Mouse (Mus musculus) stomach, postnatal 0 days (tissue): ENCODE data around the gene Olfr1417. TPM values are rescaled to one million over a fixed set of nuclear protein-coding genes. Genes with fewer than 3 reads are reported as not detected.
"Not testable (repeated sequence)": the region's sequence is repeated elsewhere in the genome, so short reads cannot be mapped to it uniquely, and the experiment has no call there.

ENCODE experiments used
- ATAC-seq: fragments of 200-750 bp; cut with Nextera tagmentation; 2 replicates; pipeline ENCODE4 v1.8.0; 2017; ENCODE audit not compliant: low FRiP score, low TSS enrichment
- DNase-seq: peaks from one replicate; pipeline ENCODE4 v3.0.0-alpha.2; 2016; ENCODE audit warnings: low spot score
- H3K27ac ChIP-seq: fragments of 300-500 bp; sonication (generic); replicated peaks from 2 replicates; pipeline ENCODE4 v1.5.1; 2014; ENCODE audit warnings: mild to moderate bottlenecking, control low read depth
- H3K27me3 ChIP-seq: fragments of 300-500 bp; sonication (generic); 2 replicates; pipeline ENCODE4 v1.6.1; 2014; ENCODE audit warnings: low read length; ENCODE audit not compliant: control insufficient read depth, insufficient read depth
- H3K36me3 ChIP-seq: fragments of 300-500 bp; sonication (generic); 2 replicates; pipeline ENCODE4 v1.6.1; 2014; ENCODE audit warnings: low read length, mixed read lengths; ENCODE audit not compliant: control insufficient read depth, insufficient read depth
- H3K4me1 ChIP-seq: fragments of 300-500 bp; sonication (generic); replicated peaks from 2 replicates; pipeline ENCODE4 v1.6.1; 2014; ENCODE audit warnings: antibody characterized with exemption; ENCODE audit not compliant: control insufficient read depth, insufficient read depth
- H3K4me2 ChIP-seq: fragments of 300-500 bp; sonication (generic); replicated peaks from 2 replicates; pipeline ENCODE4 v1.6.1; 2014; ENCODE audit warnings: low read depth, mild to moderate bottlenecking, control low read depth, moderate library complexity
- H3K4me3 ChIP-seq: fragments of 300-500 bp; sonication (generic); 2 replicates; pipeline ENCODE4 v1.5.1; 2014; ENCODE audit warnings: low read depth, low read length, control low read depth
- H3K9ac ChIP-seq: fragments of 300-500 bp; sonication (generic); 2 replicates; pipeline ENCODE4 v1.6.1; 2014; ENCODE audit warnings: mild to moderate bottlenecking, low read length, control low read depth, mixed read lengths
- H3K9me3 ChIP-seq: fragments of 300-500 bp; sonication (generic); 2 replicates; pipeline ENCODE4 v1.6.1; 2016; ENCODE audit warnings: low read length; ENCODE audit not compliant: control insufficient read depth
- CTCF ChIP-seq: IDR thresholded peaks from 2 replicates; pipeline ENCODE4 v1.5.1; 2016; ENCODE audit warnings: antibody characterized with exemption, low read depth, mild to moderate bottlenecking, moderate library complexity
- EP300 ChIP-seq: optimal IDR thresholded peaks from 2 replicates; pipeline ENCODE3; 2016; ENCODE audit warnings: antibody characterized with exemption
- WGBS: fragments of 180-500 bp; shearing (Covaris S2); extraction: QIAGEN DNeasy Blood & Tissue Kit; methylation state at CpG from one replicate; pipeline ENCODE4 v1.1.7; 2014; 5-methylcytosine and 5-hydroxymethylcytosine counted together
- polyA plus RNA-seq: library from polyadenylated mRNA; unstranded; fragments of >200 nt; fragmentation: Nextera tagmentation; extraction: Ambion mirVana; gene quantifications from 2 replicates; pipeline ENCODE4 v1.2.1, GENCODE M21; 2015

The Olfr1417 gene
- not detected in 2 replicates for polyA plus RNA-seq

GRCm38 (mm10) chr19:11839119-11839518, at the start of gene Olfr1417:
Gene Olfr1417, minus strand, starts transcription at chr19:11839219.
- no peak for DNase-seq
- ATAC-seq = no peak
- 93% methylated on average over 4 of the region's 4 CpGs for WGBS

DNA sequence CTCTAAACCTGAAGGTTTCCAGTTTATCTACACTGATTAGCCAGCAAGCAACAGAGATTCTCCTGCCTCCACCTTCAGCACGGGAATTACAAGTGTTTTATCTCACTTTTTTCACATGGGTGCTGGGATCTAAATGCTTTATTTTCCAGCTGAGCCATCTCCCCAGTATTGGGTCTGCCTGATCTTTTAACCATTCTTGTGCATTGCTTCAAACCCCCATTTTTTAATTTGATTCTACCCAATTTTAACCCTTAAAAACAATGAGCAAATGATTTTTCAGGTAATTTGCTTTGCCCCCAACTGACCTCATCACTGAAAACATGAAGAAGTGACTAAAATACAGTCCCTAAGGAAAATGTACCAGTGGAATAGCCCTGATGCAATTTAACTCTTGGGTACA, 47.2 kb upstream of the Olfr1417 start, which contains the start of gene Olfr1420:
Olfr1420 (plus strand) TSS at position 301 of the 400 bp plus-strand sequence.
- Histone ChIP-seq H3K36me3 (no peaks in the 10 kb centered on the region), H3K27me3 (no peaks in the 10 kb centered on the region), H3K9me3 (no peaks in the 10 kb centered on the region), H3K27ac (no peak within 1 kb of the TSS), H3K9ac (no peak within 1 kb of the TSS), H3K4me1 (no peaks in the 10 kb centered on the region), H3K4me2 (no peak within 1 kb of the TSS), H3K4me3 (no peak within 1 kb of the TSS)
- ATAC-seq (no peak), DNase-seq (no peak)
- WGBS = 48% methylated on average over 1 of the region's 1 CpGs
- TF ChIP-seq CTCF = no peak
- TF ChIP-seq EP300 = no peak

More at GRCm38 (mm10) chr19:11839119-11839518, at the start of gene Olfr1417:
- Histone ChIP-seq H3K9ac (no peak within 1 kb of the TSS), H3K9me3 (no peaks in the 10 kb centered on the region), H3K27me3 (no peaks in the 10 kb centered on the region), H3K36me3 (no peaks in the 10 kb centered on the region), H3K27ac (no peak within 1 kb of the TSS), H3K4me2 (no peak within 1 kb of the TSS), H3K4me3 (no peak within 1 kb of the TSS), H3K4me1 (no peaks in the 10 kb centered on the region)
- TF ChIP-seq CTCF (no peak), EP300 (no peak)

DNA sequence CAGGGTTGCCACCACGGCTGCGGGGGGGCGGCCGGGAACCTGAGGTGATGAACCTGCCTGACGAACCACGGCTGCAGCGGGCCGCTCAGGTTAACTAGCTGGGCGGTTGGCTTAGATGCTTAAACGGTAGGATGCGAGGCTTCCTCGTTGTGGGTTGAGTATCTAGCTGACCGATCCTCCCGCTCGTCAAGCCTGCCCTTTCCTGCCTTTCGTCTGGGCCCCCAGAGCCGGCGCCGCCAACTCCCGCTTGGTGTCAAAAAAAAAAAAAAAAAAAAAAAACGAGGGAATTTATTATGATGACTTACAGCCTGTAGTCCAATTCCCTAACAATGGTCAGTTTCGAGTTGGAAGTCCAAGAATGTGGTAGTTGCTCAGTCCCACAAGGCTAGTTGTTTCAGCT, 39.4 kb upstream of the Olfr1417 start:
- WGBS = 60% methylated on average over 22 of the region's 22 CpGs

GRCm38 (mm10) chr19:11875006-11875405, 36.0 kb upstream of the Olfr1417 start, which contains the start of gene Olfr1419:
Gene Olfr1419, minus strand, starts transcription at chr19:11875106.
- Histone ChIP-seq H3K27me3 (no peaks in the 10 kb centered on the region), H3K9ac (no peak within 1 kb of the TSS), H3K9me3 (no peaks in the 10 kb centered on the region), H3K4me3 (no peak within 1 kb of the TSS), H3K36me3 (no peaks in the 10 kb centered on the region), H3K4me2 (no peak within 1 kb of the TSS), H3K27ac (no peak within 1 kb of the TSS), H3K4me1 (no peaks in the 10 kb centered on the region)
- DNase-seq (no peak), ATAC-seq (no peak)
- 40% methylated on average over 1 of the region's 1 CpGs for WGBS
- no peak for TF ChIP-seq EP300
- no peak for TF ChIP-seq CTCF

More for the DNA sequence above, 39.4 kb upstream of the Olfr1417 start:
- not testable (repeated sequence) for H3K9me3 ChIP-seq, H3K4me2 ChIP-seq, DNase-seq, H3K27ac ChIP-seq, ATAC-seq, H3K4me3 ChIP-seq, H3K9ac ChIP-seq, H3K27me3 ChIP-seq, H3K36me3 ChIP-seq, H3K4me1 ChIP-seq

- no peaks in the 10 kb centered on the region for H3K9me3 ChIP-seq
- H3K36me3 ChIP-seq = no peaks in the 10 kb centered on the region
- ATAC-seq (no peak), DNase-seq (no peak)
- WGBS = 78% methylated on average over 2 of the region's 2 CpGs
- H3K27me3 ChIP-seq = no peaks in the 10 kb centered on the region
- TF ChIP-seq CTCF (no peak), EP300 (no peak)
- no peak overlapping the region for H3K4me3 ChIP-seq
- H3K4me2 ChIP-seq = no peak overlapping the region
- no peak overlapping the region for H3K27ac ChIP-seq
- H3K4me1 ChIP-seq = no peaks in the 10 kb centered on the region
- H3K9ac ChIP-seq = no peak overlapping the region
Observed at GRCm38 (mm10) chr19:11867837-11868236, 28.8 kb upstream of the Olfr1417 start.

DNA sequence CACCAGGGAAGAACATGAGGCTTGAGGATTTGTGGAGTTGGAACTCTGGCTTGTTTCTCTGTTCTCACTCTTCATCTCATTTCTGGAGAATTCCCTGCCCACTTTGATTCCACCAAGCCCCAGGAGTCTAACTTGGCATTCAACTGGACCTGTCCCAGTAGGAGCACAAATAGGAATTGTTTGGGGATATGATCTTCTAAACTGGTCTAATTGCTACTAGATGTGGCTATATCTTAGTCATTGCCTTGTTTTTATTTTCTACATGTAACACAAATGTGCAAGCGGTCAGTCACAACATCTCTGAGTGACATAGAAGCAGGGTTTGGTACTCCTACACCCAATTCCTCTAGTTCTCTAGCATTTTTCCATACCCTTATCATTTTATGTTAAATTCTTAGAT, 21.9 kb upstream of the Olfr1417 start, which contains the start of gene Olfr1418:
Olfr1418 (minus strand) TSS at position 101 of the 400 bp plus-strand sequence.
- WGBS = 84% methylated on average over 1 of the region's 1 CpGs
- Histone ChIP-seq H3K27ac (no peak within 1 kb of the TSS), H3K36me3 (no peaks in the 10 kb centered on the region), H3K9me3 (no peaks in the 10 kb centered on the region), H3K27me3 (no peaks in the 10 kb centered on the region), H3K4me1 (no peaks in the 10 kb centered on the region), H3K4me3 (no peak within 1 kb of the TSS), H3K9ac (no peak within 1 kb of the TSS), H3K4me2 (no peak within 1 kb of the TSS)
- TF ChIP-seq EP300 (no peak), CTCF (no peak)
- DNase-seq = no peak
- ATAC-seq = no peak
